Mouse (Mus musculus): Measurements from ENCODE around the gene Tmem125. TPM values are rescaled to one million over a fixed set of nuclear protein-coding genes. Genes with fewer than 3 reads are reported as not detected.
"Not testable (repeated sequence)": the region's sequence is repeated elsewhere in the genome, so short reads cannot be mapped to it uniquely, and the experiment has no call there.

The Tmem125 gene
- total RNA-seq, 2 experiments from 2014 or later, result 0.14 to 0.23 TPM

GRCm38 (mm10) chr4:118535610-118536009 is 8.2 kb downstream of the Tmem125 start:
- DNase-seq, result no peak

- DNase-seq, result no peak
These were observed 10.2 kb downstream of the Tmem125 start for GRCm38 (mm10) chr4:118533605-118534004.

GRCm38 (mm10) chr4:118533156-118533555 is 10.7 kb downstream of the Tmem125 start:
- no peak for DNase-seq

- no peak for DNase-seq
These were observed 11.2 kb downstream of the Tmem125 start for GRCm38 (mm10) chr4:118532663-118533062.

- DNase-seq, result no peak
These were observed 16.1 kb downstream of the Tmem125 start for GRCm38 (mm10) chr4:118527720-118528119.

- no peak for DNase-seq
These were observed 16.5 kb downstream of the Tmem125 start for GRCm38 (mm10) chr4:118527335-118527681.

- DNase-seq, result no peak
These were observed 17.2 kb downstream of the Tmem125 start, which contains the start of gene 2610528J11Rik for GRCm38 (mm10) chr4:118526408-118527334. TSS of gene 2610528J11Rik (plus strand) at chr4:118526999.

- DNase-seq, result no peak
These were observed 18.1 kb downstream of the Tmem125 start for GRCm38 (mm10) chr4:118525779-118526178.

- DNase-seq, result no peak
These were observed 19.9 kb downstream of the Tmem125 start for GRCm38 (mm10) chr4:118523976-118524375.

GRCm38 (mm10) chr4:118522248-118522647 is 21.6 kb downstream of the Tmem125 start:
- DNase-seq, result no peak

- DNase-seq, result no peak
These were observed 25.6 kb downstream of the Tmem125 start for GRCm38 (mm10) chr4:118518208-118518607.

- no peak for DNase-seq
These were observed 26.2 kb downstream of the Tmem125 start for GRCm38 (mm10) chr4:118517497-118518146.

GRCm38 (mm10) chr4:118516699-118517496 is 26.9 kb downstream of the Tmem125 start:
- no peak for DNase-seq

GRCm38 (mm10) chr4:118509050-118509449 is 34.8 kb downstream of the Tmem125 start:
- DNase-seq, result no peak

GRCm38 (mm10) chr4:118507171-118507570 is 36.7 kb downstream of the Tmem125 start:
- not testable (repeated sequence) for DNase-seq

- no peak for DNase-seq
These were observed 38.3 kb downstream of the Tmem125 start for GRCm38 (mm10) chr4:118505551-118505950.

GRCm38 (mm10) chr4:118500792-118501191 is 43.1 kb downstream of the Tmem125 start:
- no peak for DNase-seq

- DNase-seq, result no peak
These were observed 43.6 kb downstream of the Tmem125 start for GRCm38 (mm10) chr4:118500171-118500724.
